Mouse (Mus musculus) adipocyte (in vitro differentiated cells): ENCODE results near the gene Srcap.

Source experiments
- DNase-seq: peaks from one replicate; pipeline ENCODE4 v3.0.0-alpha.2; 2016; ENCODE audit warnings: low spot score

The Srcap gene

DNA sequence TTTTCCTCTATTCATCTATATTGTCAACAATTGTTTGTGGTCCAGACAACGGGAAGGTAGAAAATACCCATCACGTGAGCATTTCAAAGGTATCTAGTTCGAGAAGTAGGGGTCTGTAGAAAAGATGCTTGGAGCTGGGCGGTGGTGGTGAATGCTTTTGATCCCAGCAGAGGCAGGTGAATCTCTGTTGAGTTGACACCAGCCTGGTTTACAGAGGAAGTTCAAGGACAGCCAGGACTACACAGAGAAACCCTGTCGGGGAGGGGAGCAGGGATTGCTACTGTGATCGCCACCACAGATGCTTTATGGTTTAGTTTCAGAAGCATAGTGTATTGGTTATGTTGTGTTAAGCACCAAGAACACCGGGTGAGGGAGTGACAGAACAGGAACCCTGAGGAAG, 62.3 kb downstream of the Srcap start:
- DNase-seq = no peak

- DNase-seq = no peak
These were observed 71.5 kb downstream of the Srcap start for GRCm38 (mm10) chr7:127583260-127583659.

DNA sequence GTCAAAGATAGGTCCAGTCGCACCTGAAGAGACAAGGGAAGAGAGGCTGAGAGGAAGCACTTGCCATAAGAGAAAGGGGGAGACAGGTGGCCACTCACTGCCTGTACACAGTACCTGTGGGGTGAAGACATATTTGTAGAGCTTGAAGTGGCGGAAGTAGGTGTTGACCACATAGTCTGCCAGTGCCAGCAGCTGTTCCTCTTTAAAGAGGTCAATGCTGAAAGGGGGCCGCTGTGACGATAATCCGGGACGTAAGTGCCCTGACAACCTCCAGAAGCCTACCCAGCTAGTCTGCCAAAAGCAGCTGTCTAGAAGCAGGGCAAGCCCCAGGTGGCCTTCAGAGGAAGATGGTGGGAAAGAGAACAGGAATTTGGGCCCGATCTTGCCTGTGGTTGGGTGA, 73.2 kb downstream of the Srcap start:
- no peak for DNase-seq

DNA sequence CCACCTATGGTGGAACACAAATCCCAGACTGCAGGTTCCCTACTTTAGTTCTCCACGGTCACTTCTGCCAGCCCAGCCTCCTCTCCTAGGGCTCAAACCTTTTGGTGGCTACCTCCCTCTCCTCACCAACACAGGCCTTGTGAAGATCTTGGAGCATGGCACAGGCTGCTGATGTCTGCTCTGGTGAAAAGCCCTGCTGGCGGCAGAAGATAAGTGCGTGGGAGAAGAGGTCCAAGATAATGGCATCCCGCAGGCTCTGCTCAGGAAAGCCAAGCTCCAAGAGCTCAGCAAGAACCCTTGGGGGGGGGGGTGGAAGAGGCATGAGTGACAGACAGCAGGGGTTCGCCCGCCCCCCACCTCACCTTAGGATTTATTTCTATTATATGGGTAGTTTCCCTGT, 74.4 kb downstream of the Srcap start:
- no peak for DNase-seq

- no peak for DNase-seq
These were observed 75.4 kb downstream of the Srcap start for GRCm38 (mm10) chr7:127587196-127587595.

DNA sequence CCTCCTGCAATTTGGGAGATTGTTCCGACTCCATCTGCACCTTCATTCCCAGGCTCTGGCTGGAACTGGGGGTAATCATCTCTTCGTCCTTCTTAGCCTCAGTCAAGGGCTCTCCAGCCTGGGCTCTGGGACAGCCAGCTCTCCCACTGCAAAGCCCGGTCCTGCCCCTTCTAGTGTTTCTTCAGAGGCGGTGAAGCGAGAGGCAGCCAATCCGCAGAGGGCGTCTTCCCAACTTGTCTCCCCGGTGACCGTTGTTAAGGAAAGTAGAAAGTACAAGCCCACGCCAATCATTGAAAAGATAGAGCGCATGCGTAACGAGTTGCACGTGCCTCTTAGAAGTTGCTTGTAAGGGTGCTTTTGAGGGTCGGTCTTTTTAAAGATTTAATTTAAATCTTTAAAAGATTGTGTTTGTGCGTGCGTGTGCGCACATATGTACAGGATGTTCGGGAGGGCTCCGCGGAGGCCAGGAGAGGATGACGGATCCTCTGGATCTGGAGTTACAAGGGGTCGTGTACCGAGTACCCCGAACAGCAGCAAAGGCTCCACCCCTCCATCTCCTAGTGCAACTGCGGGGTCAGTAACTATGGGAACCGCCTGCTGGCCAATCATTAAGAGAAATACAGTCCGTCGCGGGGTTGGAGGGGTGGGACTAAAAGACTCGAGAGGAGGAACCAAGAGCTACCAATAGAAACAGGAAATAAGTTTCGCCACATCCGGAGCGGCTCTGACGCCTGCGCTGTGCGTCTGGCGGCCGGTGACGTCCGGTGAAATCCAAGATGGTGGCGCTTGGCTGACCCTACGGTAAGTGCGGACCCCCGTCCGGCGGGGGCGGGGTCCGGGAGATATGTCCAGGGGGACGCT, 76.5 kb downstream of the Srcap start, which contains the start of the genes Ccdc189 and Rnf40:
Gene Ccdc189 (minus strand): TSS at position 585 of the 861 bp plus-strand sequence.
Gene Rnf40 (plus strand): TSS at position 757 of the 861 bp plus-strand sequence.
- DNase-seq = peak; percentile 97

DNA sequence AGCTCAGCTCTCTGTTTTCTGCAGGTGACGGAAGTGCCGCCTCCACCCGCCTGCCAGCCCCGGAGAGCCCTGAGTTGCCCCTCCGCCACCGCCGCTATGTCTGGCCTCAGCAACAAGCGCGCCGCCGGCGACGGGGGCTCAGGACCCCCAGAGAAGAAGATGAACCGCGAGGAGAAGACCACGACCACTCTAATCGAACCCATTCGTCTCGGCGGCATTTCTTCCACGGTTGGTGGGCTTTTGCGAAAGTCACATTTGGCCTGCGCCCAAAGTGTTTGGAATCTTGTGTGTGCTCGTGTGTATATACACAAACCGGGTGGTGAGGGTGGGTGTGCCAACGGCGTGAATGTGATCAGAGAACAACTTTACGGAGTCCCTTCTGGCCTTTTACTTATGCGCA, 77.1 kb downstream of the Srcap start:
- DNase-seq = no peak

DNA sequence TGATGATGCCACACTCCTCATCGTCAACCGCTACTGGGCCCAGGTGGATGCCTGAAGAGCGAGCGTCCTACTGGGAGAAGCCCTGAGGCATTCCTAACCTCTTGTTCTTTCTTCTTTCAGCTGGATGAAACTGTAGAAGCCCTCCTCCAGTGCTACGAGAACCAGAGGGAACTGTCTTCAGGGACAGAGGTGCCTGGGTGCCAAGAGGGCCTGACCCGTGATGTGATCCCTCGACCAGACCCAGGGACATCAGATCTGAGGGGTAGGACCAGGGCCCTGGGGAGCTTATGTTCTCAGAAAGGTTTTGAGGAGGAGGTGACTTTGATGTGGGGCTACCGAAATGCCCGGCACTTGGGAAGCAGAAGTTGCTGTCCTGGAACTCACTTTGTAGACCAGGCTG, 77.9 kb downstream of the Srcap start:
- no peak for DNase-seq

DNA sequence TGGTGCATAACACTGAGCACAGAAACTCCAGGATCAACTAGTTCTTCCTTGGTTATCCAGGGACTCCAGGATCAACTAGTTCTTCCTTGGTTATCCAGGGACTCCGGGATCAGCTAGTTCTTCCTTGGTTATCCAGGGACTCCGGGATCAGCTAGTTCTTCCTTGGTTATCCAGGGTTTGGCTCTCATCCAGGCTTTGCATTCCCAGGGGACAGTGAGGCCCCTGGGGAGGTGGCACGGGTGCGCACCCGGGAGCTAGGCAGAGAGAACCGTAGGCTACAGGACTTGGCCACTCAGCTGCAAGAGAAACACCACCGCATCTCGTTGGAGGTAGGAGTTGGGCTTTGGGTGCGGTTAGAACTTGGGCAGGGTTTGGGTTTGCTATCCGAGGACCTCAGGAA, 79.3 kb downstream of the Srcap start:
- no peak for DNase-seq

- DNase-seq = no peak
These were observed 80.8 kb downstream of the Srcap start for GRCm38 (mm10) chr7:127592575-127592974.

DNA sequence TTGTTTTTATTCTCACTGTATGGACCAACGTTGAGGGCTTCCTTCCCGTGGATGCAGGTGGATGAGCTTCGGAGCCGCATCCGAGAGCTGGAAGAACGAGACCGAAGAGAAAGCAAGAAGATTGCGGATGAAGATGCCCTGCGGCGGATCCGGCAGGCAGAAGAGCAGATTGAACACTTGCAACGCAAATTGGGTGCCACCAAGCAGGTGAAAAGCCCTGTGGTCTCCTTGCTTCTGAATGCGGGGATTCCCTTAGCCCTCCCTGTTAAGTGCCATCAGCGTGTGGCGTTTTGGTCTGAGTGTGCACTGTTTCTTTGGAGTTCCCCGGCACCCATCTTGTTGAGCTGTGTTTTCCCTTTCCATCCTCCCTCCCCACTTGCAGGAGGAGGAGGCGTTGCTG, 85.0 kb downstream of the Srcap start:
- no peak for DNase-seq

DNA sequence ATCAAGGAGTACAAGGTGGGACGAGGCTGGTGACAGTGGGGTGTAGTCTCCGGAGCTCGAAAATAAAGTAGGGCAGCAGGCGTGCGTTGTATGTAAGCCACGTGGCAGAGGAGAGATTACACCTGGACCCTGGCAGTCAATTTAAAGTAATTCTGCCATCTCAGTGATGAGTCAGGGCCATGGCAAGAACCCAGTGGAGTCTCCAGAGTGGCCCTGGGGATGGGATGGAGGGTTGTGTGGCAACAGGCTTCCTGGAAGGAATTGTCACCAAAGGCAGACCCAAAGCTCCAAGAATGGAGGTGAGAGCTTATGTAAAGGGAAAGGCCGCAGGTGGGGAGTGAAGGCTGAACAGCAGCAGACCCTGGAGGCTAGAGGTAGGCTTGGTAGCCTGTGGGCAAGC, 88.8 kb downstream of the Srcap start:
- no peak for DNase-seq

DNA sequence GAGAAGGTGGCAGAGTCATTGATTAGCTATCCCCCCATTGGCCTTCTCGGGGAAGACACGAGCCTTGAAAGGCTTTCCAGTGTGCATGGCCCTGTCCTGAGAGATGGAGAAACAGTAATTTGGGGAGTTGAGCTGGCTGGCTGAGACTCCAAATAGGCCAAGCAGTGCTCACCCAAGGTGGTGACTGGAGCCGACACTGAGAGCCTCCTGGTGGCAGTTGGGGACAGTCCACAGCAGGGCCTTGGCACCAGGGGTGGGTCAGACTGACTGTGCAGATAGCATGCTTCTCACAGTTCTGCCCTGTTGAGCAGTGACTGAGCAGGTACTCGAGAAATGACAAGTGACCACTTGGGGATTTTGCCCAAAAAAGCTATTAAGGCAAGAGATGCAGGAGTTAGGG, 90.0 kb downstream of the Srcap start:
- no peak for DNase-seq

DNA sequence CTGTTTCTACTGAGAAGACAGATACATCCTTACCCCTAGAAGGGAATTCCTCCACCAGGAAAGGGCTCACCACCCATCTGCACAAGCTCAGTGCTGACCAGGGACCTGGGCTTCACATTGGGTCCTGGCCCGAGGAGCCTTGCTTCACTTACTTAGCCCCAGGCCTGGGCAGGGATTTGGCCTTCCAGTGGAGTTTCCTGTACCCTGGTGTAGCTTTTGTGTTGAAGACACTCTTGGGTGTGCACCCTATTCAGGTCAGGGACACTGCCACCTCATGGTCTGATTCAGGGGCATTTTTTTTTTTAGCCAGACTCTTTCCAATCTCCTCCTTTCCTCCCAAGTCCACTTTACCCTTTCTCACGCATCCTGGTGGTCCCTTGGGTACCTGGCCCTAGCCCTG, 91.1 kb downstream of the Srcap start:
- no peak for DNase-seq

DNA sequence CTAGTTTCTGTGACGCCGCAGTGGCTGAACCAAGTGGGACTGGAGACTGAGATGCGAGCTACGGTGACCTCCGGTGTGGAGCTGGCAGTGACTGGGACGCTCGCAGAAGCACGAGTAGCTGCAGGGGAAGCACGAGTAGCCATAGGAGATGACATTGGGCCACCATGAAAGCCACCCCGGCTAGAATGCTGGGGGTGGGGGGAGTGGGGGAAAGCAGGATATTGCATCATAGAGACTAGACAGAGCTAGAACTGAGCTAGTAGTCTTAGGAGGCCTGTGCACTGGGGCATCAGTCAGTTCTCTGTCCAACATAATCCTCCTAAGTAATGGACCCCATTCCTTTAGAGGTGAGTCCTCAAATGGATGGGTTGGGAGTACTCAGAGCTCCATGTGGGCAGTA, 92.5 kb downstream of the Srcap start:
- no peak for DNase-seq

DNA sequence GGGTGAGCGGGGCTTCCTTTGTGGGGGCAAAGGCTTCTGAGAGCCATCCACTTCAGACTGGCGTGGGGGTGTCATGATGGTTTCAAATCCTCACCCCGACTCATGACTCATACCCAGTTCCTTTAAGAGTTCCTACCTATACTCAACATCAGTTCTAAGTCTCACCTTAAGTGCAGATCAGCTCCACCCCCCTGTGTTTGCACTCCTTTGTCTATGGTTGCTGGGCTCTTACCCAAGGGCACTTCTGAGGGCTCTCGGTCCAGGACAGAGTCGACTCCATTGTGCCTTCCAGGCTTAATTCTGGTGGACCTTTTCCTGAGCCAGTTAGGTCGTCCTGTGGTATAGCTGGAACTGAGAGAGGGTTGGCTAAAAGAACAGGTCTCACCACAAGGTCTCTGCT, 95.4 kb downstream of the Srcap start:
- DNase-seq = no peak
